Mouse (Mus musculus) Patski (cell line): ENCODE results near the gene Apof. TPM values are rescaled to one million over a fixed set of nuclear protein-coding genes. Genes with fewer than 3 reads are reported as not detected.
"Not testable (repeated sequence)": the region's sequence is repeated elsewhere in the genome, so short reads cannot be mapped to it uniquely, and the experiment has no call there.

Experiments used
- ATAC-seq: fragments of 100-300 bp; one replicate; pipeline ENCODE4 v1.8.0; 2021
- CTCF ChIA-PET: fragments of 350-600 bp; sonication (Branson Sonifier 250); formaldehyde crosslinking; loops from one replicate; lab custom pipeline; 2022; ENCODE audit warnings: inconsistent platforms; lab: Charles Lee
- POLR2A ChIA-PET: fragments of 350-600 bp; sonication (Branson Sonifier 250); formaldehyde crosslinking; loops from one replicate; lab custom pipeline; 2022; ENCODE audit warnings: antibody characterized with exemption, inconsistent platforms; lab: Charles Lee
- DNase-seq: peaks from one replicate; pipeline ENCODE4 v3.0.0-alpha.2; 2011; ENCODE audit warnings: low read depth, low spot score
- H3K27me3 ChIP-seq: fragments of 371-371 bp; one replicate; pipeline ENCODE4 v1.5.1; 2021
- CTCF ChIP-seq: fragments of 100-300 bp; IDR thresholded peaks from one replicate; pipeline ENCODE4 v1.5.1; 2021
- in situ Hi-C: fragments of 300-500 bp; cut with MboI; formaldehyde crosslinking; loops from 3 replicates; pipeline ENCODE4 v1.11.1; 2018; ENCODE audit warnings: low pct_unique_long_range_greater_than_20kb, mixed read lengths
- polyA plus RNA-seq: library from polyadenylated mRNA; unstranded; gene quantifications from one replicate; pipeline ENCODE4 v1.2.3, GENCODE M21; 2021

Apof gene
- polyA plus RNA-seq, 1 experiment from 2014 or later: 0.10 TPM

GRCm38 (mm10) chr10:128271883-128272282, 3.4 kb downstream of the Apof start:
- in situ Hi-C loops: no loop called here
- ATAC-seq: no peak
- DNase-seq: no peak
- POLR2A ChIA-PET: interaction anchor here (2.3 kb wide), 1 partner anchor 12 kb away, joined by 10 read pairs; no protein-coding TSS in a partner anchor
- CTCF ChIA-PET: interaction anchor here (1.3 to 1.5 kb wide), 3 partner anchors 9 to 57 kb away, joined by 5 to 7 read pairs (median 6); no protein-coding TSS in a partner anchor
- no peaks in the 10 kb centered on the region for H3K27me3 ChIP-seq
- peak; percentile 32 for TF ChIP-seq CTCF

DNA sequence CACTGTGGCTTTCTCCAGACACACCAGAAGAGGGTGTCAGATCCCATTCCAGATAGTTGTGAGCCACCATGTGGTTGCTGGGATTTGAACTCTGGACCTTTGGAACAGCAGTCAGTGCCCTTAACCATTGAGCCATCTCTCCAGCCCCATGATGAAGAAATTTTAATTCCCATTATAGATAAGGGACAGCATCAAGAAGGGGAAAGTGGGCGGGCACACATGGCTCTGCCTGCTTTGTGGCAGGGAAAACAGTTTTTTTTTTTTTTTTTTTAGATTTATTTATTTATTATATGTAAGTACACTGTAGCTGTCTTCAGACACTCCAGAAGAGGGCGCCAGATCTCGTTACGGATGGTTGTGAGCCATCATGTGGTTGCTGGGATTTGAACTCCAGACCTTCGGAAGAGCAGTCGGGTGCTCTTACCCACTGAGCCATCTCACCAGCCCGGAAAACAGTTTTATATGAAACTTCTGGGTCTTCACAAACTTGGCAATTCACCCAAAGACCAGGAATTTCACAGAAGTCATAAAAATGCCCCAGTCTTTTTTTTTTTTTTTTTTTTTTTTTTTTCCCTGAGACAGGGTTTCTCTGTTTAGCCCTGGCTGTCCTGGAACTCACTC, 4.5 kb downstream of the Apof start:
- in situ Hi-C loops, H3K27me3 ChIP-seq, DNase-seq, ATAC-seq: not testable (repeated sequence)
- CTCF ChIA-PET: interaction anchor here (1.1 to 1.5 kb wide), 4 partner anchors 11 to 58 kb away, joined by 3 to 6 read pairs (median 4); no protein-coding TSS in a partner anchor
- POLR2A ChIA-PET: interaction anchor here (0.6 kb wide), 2 partner anchors 130 to 280 kb away, joined by 4 read pairs; no protein-coding TSS in a partner anchor
- TF ChIP-seq CTCF: peak; percentile 33

DNA sequence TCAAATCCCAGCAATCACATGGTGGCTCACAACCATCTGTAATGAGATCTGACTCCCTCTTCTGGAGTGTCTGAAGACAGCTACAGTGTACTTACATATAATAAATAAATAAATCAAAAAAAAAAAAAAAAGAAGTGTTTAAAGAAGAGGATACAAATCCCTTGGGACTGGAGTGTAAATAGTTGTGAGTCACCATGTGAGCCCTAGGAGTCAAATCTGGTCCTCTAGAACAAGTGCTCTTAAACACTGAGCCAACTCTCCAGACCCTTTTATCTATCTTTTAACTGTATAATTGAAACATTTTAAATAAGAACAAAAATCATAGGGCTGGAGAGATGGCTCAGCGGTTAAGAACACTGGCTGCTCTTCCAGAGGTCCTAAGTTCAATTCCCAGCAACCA, 6.9 kb downstream of the Apof start:
- CTCF ChIA-PET, ATAC-seq, H3K27me3 ChIP-seq, POLR2A ChIA-PET, DNase-seq, in situ Hi-C loops: not testable (repeated sequence)

DNA sequence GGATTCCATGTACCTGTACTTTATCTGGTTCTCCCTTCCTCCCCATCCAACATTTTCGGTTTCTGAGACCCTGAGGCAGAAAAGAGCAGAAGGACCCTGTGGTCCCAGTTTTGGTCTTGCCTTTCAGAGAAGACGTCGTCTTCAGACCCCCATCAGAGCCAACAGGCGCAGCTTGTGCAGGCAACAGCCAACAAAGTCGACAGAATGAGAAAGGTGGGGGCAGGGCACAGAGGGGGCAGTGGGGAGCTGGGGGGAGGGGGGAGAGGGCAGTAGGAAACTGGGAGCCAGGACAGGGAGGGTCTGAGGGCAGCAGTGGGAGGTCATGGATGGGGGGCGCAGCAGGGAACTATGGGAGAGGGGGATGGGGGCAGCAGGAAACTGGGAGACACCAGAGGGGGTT, 9.7 kb downstream of the Apof start:
- no peak for ATAC-seq
- DNase-seq: no peak
- TF ChIP-seq CTCF: no peak
- CTCF ChIA-PET: interaction anchor here (1.8 kb wide), 1 partner anchor 66 kb away, joined by 6 read pairs; the partner anchor contains the start of gene Spryd4
- in situ Hi-C loops: no loop called here
- POLR2A ChIA-PET: no interaction called here
- no peaks in the 10 kb centered on the region for H3K27me3 ChIP-seq

GRCm38 (mm10) chr10:128280943-128281342, 12.5 kb downstream of the Apof start:
- in situ Hi-C loops: loop anchor here (5.0 kb wide), 1 partner anchor 69 kb away; the partner anchor contains the start of gene Spryd4

DNA sequence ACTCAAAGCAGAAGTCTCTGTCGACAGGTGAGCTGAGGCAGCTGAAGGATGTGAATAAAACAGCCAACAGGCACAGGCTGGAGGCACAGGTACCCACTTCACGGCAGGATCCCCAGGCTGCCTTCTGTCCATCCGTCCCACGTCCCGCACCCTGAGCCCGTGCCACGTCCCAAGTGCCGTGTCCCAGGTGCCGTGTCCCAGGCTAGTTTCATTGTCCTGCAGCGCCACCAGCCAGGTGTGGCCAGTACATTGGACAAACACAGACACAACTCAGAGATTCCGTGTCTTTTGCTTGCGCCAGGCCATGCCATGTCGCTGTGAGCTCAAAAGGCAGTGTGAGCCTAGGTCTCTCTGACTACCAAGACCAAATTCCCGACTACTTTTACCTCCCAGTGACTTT, 13.2 kb downstream of the Apof start:
- POLR2A ChIA-PET: no interaction called here

More at GRCm38 (mm10) chr10:128280943-128281342, 12.5 kb downstream of the Apof start:
- CTCF ChIA-PET: interaction anchor here (1.0 to 2.3 kb wide), 3 partner anchors 9 to 49 kb away, joined by 3 to 5 read pairs (median 3); no protein-coding TSS in a partner anchor
- DNase-seq: no peak
- ATAC-seq: no peak
- TF ChIP-seq CTCF: no peak
- POLR2A ChIA-PET: interaction anchor here (1.2 kb wide), 1 partner anchor 9 kb away, joined by 4 read pairs; no protein-coding TSS in a partner anchor
- H3K27me3 ChIP-seq: no peaks in the 10 kb centered on the region

DNA sequence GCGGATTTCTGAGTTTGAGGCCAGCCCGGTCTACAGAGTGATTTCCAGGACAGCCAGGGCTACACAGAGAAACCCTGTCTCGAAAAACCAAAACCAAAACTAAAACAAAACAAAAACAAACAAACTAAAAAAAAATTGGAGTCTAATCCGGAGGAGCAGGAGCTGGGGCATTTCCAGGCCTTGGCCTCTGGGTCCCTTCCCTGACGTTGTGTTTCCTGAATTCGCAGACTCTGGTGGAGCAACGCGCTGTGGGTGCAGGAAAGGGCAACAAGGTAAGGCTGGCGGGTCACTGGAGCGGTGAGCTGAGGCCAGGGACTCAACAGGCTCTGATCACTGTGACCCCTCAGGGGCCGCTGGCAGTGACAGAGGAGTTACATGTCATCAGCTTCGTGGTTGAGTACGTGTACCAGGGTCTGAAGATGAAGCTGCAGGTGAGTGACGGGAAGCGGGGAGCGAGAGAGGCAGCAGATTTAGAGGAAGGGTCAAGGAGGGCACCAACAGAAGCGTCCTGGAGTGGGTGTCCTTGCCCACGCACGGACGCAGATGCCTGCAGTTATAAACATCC, 14.5 kb downstream of the Apof start:
- ATAC-seq: no peak
- TF ChIP-seq CTCF: no peak
- POLR2A ChIA-PET: interaction anchor here (3.3 kb wide), 1 partner anchor 12 kb away, joined by 10 read pairs; the partner anchor contains the start of gene Stat2
- in situ Hi-C loops: loop anchor here (5.0 kb wide), 1 partner anchor 71 kb away; the partner anchor contains the start of gene Spryd4
- no peaks in the 10 kb centered on the region for H3K27me3 ChIP-seq
- DNase-seq: no peak
- CTCF ChIA-PET: interaction anchor here (1.0 to 1.6 kb wide), 8 partner anchors 11 to 50 kb away, joined by 3 to 6 read pairs (median 4); partner anchors contain the start of genes Il23a and Stat2

More for the DNA sequence above, 13.2 kb downstream of the Apof start:
- CTCF ChIA-PET: interaction anchor here (2.3 kb wide), 1 partner anchor 10 kb away, joined by 5 read pairs; no protein-coding TSS in a partner anchor
- no peak for DNase-seq
- TF ChIP-seq CTCF: no peak
- in situ Hi-C loops: loop anchor here (5.0 kb wide), 1 partner anchor 69 kb away; the partner anchor contains the start of gene Spryd4
- ATAC-seq: no peak
- no peaks in the 10 kb centered on the region for H3K27me3 ChIP-seq

GRCm38 (mm10) chr10:128283604-128284579, 15.4 kb downstream of the Apof start:
- no peaks in the 10 kb centered on the region for H3K27me3 ChIP-seq
- ChIA-PET POLR2A (interaction anchor here (3.3 kb wide), 1 partner anchor 13 kb away, joined by 10 read pairs; the partner anchor contains the start of gene Stat2), CTCF (interaction anchor here (0.7 to 1.9 kb wide), 14 partner anchors 10 to 72 kb away, joined by 3 to 14 read pairs (median 4); partner anchors contain the start of genes Il23a, Spryd4 and Stat2)
- peak; percentile 26 for ATAC-seq
- peak; percentile 83 for TF ChIP-seq CTCF
- in situ Hi-C loops: loop anchor here (5.0 kb wide), 1 partner anchor 72 kb away; the partner anchor contains the start of gene Spryd4
- no peak for DNase-seq

GRCm38 (mm10) chr10:128290594-128290993, 22.1 kb downstream of the Apof start:
- POLR2A ChIA-PET: interaction anchor here (2.0 kb wide), 1 partner anchor 10 kb away, joined by 4 read pairs; no protein-coding TSS in a partner anchor
- DNase-seq, in situ Hi-C loops, ATAC-seq, CTCF ChIA-PET, H3K27me3 ChIP-seq: not testable (repeated sequence)
